Mouse (Mus musculus) heart, postnatal 0 days (tissue): ENCODE data around the gene Rph3a.

Experiments
- CTCF ChIP-seq: IDR thresholded peaks from 2 replicates; pipeline ENCODE4 v1.5.1; 2016; ENCODE audit warnings: antibody characterized with exemption, control low read depth, low read depth
- EP300 ChIP-seq: IDR thresholded peaks from 2 replicates; pipeline ENCODE4 v1.6.1; 2016; ENCODE audit warnings: antibody characterized with exemption, low read depth

DNA sequence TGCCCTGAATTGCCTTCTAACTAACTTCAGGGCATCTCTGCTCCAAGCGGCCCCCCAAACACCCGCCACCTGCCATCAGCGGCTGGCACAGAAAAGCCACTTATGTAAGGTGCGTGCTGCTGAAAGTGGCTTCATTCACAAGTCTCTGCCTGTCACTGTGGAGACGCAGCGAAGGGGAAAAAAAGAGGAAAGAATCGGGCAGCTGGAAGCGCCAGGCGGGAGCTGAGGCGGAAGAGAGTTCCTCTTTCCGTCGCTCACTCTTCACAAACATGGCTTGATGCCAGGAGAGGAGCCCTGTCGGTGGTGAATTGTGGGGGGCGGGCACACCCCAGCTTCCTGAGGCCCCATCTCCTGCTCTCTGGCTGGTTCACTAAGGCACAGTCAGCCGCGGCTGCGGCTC is 6.1 kb downstream of the Rph3a start:
- no peak for TF ChIP-seq CTCF
- TF ChIP-seq EP300: no peak
